Mouse (Mus musculus) MN1 (cell line): ENCODE measurements around the gene Mgat5.
A peak's percentile ranks its signal among the peaks of the same experiment; 100 is the strongest.

Experiments used
- DNase-seq: peaks from one replicate; pipeline ENCODE4 v3.0.0-alpha.2; 2016; ENCODE audit warnings: low spot score

Mgat5 gene

GRCm38 (mm10) chr1:127204817-127205485, at the start of gene Mgat5:
Gene Mgat5 (plus strand): TSS chr1:127205015.
- peak; percentile 92 for DNase-seq

DNA sequence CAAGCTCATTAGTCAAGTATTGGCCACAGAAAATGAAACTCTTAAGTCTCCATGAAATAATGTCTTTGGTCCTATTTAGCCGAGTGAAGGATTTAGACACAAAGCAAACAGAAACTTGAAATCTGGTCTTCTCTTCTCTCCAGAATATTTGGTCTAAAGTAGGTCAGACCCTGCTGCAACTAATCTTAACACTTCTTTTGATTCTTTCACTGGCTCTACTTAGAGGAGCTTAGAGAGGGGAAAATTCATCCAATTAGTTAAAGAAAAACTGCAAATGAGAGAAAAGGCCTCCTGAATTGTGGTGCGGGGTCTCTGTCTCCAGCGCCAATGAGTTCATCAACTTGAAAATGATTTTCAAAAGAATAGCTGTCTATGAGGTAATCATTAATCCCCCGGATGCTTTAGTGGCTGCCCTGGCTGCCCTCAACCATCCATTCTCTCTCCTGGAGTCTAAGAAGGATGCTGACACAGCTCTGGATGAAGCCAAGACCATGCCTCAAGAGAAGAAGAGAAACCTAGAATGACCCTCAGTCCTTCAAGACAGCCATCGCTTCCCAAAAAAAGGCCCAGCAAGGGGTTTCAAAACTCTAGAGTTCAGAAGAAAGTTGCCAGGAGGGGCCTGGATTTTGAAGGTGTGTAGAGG, 44.6 kb upstream of the Mgat5 start:
- DNase-seq: no peak

- no peak for DNase-seq
Measured at GRCm38 (mm10) chr1:127164589-127165160, 40.1 kb upstream of the Mgat5 start.

DNA sequence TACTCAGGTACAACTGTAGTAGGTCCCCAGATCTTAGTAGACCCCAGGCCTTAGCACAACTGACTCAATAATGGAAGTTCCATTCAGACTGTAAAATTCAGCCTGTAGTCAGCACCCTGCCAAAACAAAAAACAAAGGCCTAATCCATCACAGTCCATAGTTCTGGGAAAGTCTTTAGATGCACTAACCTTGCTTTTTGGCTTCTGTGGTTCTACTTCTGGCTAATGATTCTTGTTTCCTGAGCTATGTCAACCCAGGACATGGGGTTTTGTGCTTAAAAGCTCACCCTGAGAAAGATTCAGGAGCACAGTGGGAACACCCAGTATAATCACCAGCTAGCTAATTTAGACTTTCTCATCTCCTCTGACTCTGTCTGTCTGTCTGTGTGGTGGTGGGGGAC, 38.3 kb upstream of the Mgat5 start:
- no peak for DNase-seq

DNA sequence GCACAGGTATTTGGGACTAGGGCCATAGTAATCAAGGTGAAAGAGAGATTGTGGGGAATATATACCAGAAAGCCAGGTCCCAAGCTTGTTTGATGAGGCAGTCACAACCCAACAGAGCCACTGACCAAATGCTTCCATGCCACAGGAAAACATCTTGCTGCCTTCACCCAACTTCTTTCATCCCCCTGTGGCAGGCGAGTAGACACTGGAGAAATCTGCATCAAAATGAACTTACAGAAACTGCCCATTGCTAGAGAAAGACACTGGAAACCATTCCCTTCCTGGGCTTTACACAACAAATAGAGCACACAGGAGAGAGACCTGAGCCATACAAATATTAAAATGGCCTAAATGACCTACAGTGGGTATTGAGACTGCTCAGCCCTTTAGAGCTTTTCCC, 37.2 kb upstream of the Mgat5 start:
- no peak for DNase-seq

DNA sequence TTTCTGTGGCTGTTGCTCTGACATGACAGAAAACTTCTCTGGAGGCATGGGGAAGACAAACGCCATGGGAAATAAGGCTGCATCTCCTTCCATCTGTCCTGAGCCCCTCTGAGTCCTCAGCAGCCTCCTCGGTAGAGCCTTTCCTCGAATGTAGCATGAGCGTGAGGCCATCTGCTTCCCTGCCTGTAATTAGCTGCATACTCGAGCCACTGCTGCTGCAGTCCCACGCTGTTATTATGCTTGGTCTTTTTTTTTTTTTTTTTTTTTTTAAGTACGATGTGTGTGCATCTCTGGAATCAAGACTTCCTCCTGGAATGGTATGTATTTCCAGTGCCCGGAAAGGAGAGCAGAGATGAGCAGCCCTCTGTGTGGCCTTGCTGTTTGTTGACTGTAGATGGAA, 36.6 kb upstream of the Mgat5 start:
- DNase-seq: no peak

DNA sequence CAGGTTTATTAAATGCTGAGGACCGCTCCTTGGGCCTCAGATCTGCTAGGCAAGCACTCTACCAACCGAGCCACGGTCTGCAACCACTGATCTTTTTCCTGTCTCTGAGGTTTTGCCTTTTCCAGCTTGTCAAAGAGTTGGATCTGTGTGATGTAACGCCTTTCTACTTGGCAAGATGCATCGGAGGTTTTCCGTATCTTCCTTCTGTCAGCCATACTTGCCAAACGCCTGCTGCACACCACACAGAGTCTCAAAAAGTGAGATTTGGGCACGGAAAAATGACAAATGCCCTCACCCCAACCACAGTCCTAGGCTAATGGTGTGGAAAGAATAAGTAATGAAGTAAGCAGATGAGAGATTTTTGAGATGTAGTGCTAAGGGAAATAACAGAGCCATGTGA, 35.3 kb upstream of the Mgat5 start:
- DNase-seq: no peak

GRCm38 (mm10) chr1:127171361-127171760, 33.5 kb upstream of the Mgat5 start:
- no peak for DNase-seq

DNA sequence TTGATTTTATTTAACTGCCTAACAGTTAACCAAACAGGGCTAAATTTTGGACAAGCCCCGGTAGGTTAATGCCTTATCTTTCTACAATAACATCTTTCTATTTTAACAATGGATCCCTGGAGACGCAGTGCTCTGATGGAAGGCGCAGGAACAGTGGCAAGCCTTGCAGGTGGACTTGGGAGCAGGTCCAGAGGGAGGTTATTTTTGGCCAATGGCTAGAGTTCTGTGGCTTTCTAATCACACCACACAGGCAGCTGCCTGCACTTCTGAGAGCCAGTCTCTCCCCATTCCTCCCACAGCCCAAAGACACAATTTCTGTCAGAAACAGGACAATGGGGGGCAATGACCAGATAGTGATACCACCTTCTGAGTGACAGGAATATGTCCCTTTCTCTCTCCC, 31.4 kb upstream of the Mgat5 start:
- no peak for DNase-seq

DNA sequence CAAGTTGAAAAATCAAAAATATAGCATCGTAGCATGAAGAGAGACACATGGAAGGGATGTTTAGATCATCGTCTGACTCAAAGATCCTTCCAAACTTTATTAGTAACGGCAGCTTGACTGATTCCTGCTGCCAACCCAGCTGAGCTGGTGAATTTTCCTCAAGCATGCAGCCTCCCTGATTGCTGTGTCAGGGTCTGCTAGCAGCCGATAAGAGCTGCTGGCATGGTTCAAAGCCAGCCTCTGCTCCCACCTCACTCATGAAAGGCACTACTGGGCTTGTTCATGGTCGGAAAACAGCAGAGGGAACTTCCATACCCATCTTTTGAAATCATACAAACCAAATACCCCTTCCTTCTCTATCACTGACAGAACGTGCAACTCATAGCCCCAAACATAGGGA, 12.4 kb upstream of the Mgat5 start:
- DNase-seq: no peak

GRCm38 (mm10) chr1:127199186-127199585, 5.6 kb upstream of the Mgat5 start:
- no peak for DNase-seq

DNA sequence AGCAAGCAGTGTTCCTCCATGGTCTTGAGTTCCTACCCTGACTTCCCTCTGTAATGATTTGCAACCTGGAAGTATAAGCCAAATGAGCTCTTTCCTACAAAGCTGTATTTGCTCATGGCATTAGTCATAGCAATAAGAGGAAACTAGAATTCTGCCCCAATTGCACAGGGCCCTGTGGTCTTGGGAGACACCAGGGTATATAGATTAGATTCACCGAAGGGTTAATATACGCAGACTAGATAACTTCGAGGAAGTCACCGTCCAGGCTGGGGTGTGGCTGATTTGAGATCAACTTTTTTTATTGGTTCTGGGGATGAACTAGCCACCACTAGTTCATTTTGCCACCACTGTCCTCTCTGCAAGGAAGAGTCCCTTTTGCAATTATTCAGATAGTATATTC, 2.5 kb upstream of the Mgat5 start:
- DNase-seq: no peak

DNA sequence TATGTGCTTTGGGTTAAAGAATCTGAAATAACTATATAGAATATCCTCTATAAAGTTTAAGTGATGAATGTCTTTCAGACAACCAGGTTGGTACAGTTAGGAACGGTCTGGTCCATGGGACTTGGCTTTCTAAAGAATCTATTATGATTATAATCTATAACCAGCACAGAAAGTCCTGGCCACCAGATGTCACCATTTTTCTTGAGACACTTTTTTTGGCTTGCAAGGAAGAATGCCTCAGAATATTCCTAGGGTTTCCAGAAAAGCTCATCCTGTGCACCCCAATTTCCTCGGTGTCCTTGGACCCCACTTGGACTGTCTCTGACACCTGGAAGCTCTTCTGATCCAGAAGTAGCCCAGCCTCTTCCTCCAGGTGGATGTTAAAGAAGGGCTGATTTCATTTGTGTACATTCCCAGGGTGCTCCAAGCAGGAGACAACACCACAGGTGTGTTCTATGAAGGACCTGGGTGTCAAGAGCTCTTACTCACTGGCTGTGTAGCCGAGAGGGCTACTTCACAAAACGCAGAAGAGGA, 1.5 kb upstream of the Mgat5 start:
- DNase-seq: peak; percentile 66

DNA sequence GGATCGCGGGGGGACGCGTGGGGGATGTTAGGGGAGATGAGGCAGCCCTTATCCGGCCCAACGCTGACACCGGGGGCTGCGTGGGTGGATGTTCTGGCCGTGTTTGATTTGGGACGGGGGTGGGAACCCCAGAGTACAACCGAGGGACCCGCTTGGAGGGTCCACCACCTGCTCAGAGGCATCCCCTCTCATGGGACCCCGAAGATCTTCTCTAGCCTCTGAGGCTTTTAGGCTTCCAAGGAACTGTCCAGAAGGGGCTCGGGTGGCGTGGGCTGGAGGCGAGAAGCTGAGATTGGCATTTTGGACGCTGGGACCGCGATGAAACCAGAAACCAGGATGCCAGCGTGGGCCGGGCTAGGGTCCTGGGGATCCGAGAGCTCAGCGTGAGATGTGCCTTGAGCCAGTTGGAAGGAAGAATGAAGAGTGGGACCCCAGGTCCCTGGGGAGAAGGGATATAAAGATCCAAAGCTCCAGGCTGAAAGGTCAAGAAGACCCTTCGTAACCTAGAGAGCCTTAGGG, 745 bp downstream of the Mgat5 start:
- DNase-seq: peak; percentile 41

- DNase-seq: peak; percentile 56
Measured at GRCm38 (mm10) chr1:127206020-127206641, 1.3 kb downstream of the Mgat5 start.

DNA sequence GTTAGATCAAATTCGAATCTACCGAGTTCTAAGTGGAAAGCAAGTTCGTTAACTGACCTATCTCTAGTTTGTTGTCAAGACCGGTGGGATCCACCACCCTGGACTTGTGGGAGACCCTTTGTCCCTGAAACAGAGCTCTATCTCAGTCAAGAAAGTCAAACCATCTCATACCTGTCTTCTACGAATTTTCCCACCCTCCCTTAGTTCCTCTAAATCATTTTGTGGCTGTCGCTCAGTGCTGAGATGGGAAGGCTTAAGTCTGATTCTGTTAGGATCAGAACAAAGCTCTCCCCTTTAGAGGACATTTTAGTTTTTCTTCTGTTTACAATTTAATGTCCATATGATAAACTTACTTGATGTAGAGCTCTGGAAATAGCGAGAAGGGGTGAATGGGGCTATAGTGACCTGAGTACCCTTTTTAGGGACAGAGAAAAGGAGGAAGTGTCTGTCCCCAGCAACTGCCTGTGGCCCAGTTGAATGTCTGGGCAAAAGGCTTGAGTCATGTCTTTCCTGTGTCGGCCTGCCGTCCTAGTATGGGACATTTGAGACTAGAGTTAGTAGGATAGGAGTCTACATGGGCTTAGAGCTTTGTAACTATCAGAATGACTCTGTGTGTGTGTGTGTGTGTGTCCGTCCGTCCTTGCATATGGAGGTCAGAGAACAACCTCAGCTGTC, 2.2 kb downstream of the Mgat5 start:
- no peak for DNase-seq

GRCm38 (mm10) chr1:127208167-127208566, 3.4 kb downstream of the Mgat5 start:
- DNase-seq: no peak

DNA sequence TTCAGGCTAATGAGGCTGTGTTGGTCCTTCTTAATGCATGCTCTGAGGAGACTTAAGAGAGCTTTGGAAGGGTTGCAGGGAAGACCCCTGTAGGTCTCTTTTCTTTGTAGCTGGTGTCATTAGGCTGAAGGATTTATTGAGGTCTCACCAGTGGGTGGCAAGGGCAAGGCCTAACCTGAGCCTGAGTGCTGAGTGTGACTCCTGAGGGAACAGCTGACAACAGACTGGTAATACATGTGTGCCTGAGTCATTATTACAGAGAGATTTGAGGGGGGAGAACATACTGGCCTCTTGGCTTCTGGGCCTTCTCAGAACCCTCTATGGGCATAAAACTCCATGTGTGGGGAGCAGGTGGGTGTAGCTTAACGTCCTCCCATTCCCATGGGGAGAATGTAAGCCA, 8.0 kb downstream of the Mgat5 start:
- DNase-seq: no peak

GRCm38 (mm10) chr1:127213434-127213833, 8.6 kb downstream of the Mgat5 start:
- DNase-seq: no peak

GRCm38 (mm10) chr1:127214585-127215232, 9.9 kb downstream of the Mgat5 start:
- DNase-seq: no peak

DNA sequence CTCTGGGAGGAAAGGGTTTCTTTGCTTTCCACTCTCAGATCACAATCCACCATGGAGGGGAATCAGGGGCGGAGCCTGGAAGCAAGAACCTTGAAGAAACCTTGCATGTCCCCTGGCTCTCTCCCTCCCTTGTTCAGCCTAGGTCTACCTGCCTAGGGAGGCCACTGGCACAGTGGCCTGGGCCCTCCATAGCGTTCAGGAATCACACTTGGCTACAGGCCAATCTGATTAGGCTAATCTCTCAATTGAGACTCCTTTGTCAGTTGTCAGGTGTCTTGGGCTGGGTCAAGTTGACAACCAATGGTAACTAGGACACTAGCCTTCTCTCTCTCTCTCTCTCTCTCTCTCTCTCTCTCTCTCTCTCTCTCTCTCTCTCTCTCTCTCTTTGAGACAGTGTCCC, 12.2 kb downstream of the Mgat5 start:
- no peak for DNase-seq

DNA sequence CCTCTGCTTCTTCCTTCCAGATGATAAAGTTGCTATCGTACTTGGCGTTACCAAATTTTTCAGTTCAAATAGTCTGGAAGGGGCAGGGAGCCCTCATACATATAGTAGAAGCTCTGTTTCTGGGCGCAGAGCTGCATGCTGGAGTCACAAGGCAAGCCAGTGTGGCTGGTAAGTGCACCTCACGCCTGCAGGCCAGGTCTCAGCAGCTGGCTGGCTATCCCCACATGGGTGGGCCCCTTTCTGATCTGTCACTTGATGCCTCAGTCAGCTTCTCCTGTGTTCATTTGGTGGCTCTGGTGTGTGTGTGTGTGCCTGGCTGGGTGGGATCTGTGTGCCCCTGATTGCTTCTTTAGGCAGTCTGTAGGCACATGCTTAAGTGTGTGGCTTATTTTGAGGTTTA, 12.8 kb downstream of the Mgat5 start:
- DNase-seq: no peak
